Mouse (Mus musculus): ENCODE data around the gene Shisa9. TPM values are rescaled to one million over a fixed set of nuclear protein-coding genes. Genes with fewer than 3 reads are reported as not detected.

Gene Shisa9
- polyA plus RNA-seq, 1 experiment from 2014 or later: 0.81 TPM

GRCm38 (mm10) chr16:12083082-12083481 lies 99.2 kb downstream of the Shisa9 start:
- H3K27ac ChIP-seq (ENCODE audit: low read depth, low read length): no peak overlapping the region
- no peak for ATAC-seq (ENCODE audit: insufficient read depth, low FRiP score, low TSS enrichment)
- no peaks in the 10 kb centered on the region for H3K27me3 ChIP-seq (ENCODE audit: control insufficient read depth, insufficient read depth, low read length)
- H3K4me2 ChIP-seq (ENCODE audit: low read depth): no peak overlapping the region
- H3K4me1 ChIP-seq (ENCODE audit: control insufficient read depth, insufficient read depth, low read length): no peaks in the 10 kb centered on the region
- H3K4me3 ChIP-seq (ENCODE audit: low read depth, low read length): no peak overlapping the region
- no peaks in the 10 kb centered on the region for H3K9me3 ChIP-seq (ENCODE audit: control insufficient read depth, low read length)
- no peak overlapping the region for H3K9ac ChIP-seq (ENCODE audit: low read length)
- 83% methylated on average over 2 of the region's 2 CpGs for WGBS
- no peaks in the 10 kb centered on the region for H3K36me3 ChIP-seq (ENCODE audit: control insufficient read depth, insufficient read depth, low read length)
- DNase-seq (ENCODE audit: low spot score): no peak

GRCm38 (mm10) chr16:12090604-12091235 lies 106.8 kb downstream of the Shisa9 start:
- WGBS: 74% methylated on average over 5 of the region's 5 CpGs
- no peaks in the 10 kb centered on the region for H3K36me3 ChIP-seq (ENCODE audit: control insufficient read depth, insufficient read depth, low read length)
- no peaks in the 10 kb centered on the region for H3K4me1 ChIP-seq (ENCODE audit: control insufficient read depth, insufficient read depth, low read length)
- H3K4me2 ChIP-seq (ENCODE audit: low read depth): no peak overlapping the region
- H3K27ac ChIP-seq (ENCODE audit: low read depth, low read length): no peak overlapping the region
- H3K4me3 ChIP-seq (ENCODE audit: low read depth, low read length): no peak overlapping the region
- ATAC-seq (ENCODE audit: insufficient read depth, low FRiP score, low TSS enrichment): no peak
- no peak for DNase-seq (ENCODE audit: low spot score)
- H3K27me3 ChIP-seq (ENCODE audit: control insufficient read depth, insufficient read depth, low read length): no peaks in the 10 kb centered on the region
- H3K9me3 ChIP-seq (ENCODE audit: control insufficient read depth, low read length): no peaks in the 10 kb centered on the region
- no peak overlapping the region for H3K9ac ChIP-seq (ENCODE audit: low read length)

- H3K4me1 ChIP-seq (ENCODE audit: control insufficient read depth, insufficient read depth, low read length): no peaks in the 10 kb centered on the region
- ATAC-seq (ENCODE audit: insufficient read depth, low FRiP score, low TSS enrichment) (no peak), DNase-seq (ENCODE audit: low spot score) (no peak)
- H3K4me2 ChIP-seq (ENCODE audit: low read depth): no peak overlapping the region
- no peak overlapping the region for H3K9ac ChIP-seq (ENCODE audit: low read length)
- H3K27me3 ChIP-seq (ENCODE audit: control insufficient read depth, insufficient read depth, low read length): no peaks in the 10 kb centered on the region
- H3K4me3 ChIP-seq (ENCODE audit: low read depth, low read length): no peak overlapping the region
- no peaks in the 10 kb centered on the region for H3K36me3 ChIP-seq (ENCODE audit: control insufficient read depth, insufficient read depth, low read length)
- no peaks in the 10 kb centered on the region for H3K9me3 ChIP-seq (ENCODE audit: control insufficient read depth, low read length)
- WGBS: 84% methylated on average over 4 of the region's 4 CpGs
- no peak overlapping the region for H3K27ac ChIP-seq (ENCODE audit: low read depth, low read length)
These were observed 109.3 kb downstream of the Shisa9 start for GRCm38 (mm10) chr16:12093253-12093652.

- Histone ChIP-seq H3K36me3 (ENCODE audit: control insufficient read depth, insufficient read depth, low read length) (no peaks in the 10 kb centered on the region), H3K4me3 (ENCODE audit: low read depth, low read length) (no peak overlapping the region), H3K9ac (ENCODE audit: low read length) (no peak overlapping the region), H3K4me2 (ENCODE audit: low read depth) (no peak overlapping the region), H3K27me3 (ENCODE audit: control insufficient read depth, insufficient read depth, low read length) (no peaks in the 10 kb centered on the region), H3K9me3 (ENCODE audit: control insufficient read depth, low read length) (no peaks in the 10 kb centered on the region), H3K4me1 (ENCODE audit: control insufficient read depth, insufficient read depth, low read length) (no peaks in the 10 kb centered on the region), H3K27ac (ENCODE audit: low read depth, low read length) (no peak overlapping the region)
- whole genome bisulfite sequencing: 80% methylated on average over 7 of the region's 7 CpGs
- ATAC-seq (ENCODE audit: insufficient read depth, low FRiP score, low TSS enrichment) (no peak), DNase-seq (ENCODE audit: low spot score) (no peak)
These were observed 110.9 kb downstream of the Shisa9 start for GRCm38 (mm10) chr16:12094784-12095315.

GRCm38 (mm10) chr16:12095365-12095764 lies 111.5 kb downstream of the Shisa9 start:
- DNase-seq (ENCODE audit: low spot score) (no peak), ATAC-seq (ENCODE audit: insufficient read depth, low FRiP score, low TSS enrichment) (no peak)
- H3K4me3 ChIP-seq (ENCODE audit: low read depth, low read length): no peak overlapping the region
- no peaks in the 10 kb centered on the region for H3K4me1 ChIP-seq (ENCODE audit: control insufficient read depth, insufficient read depth, low read length)
- no peak overlapping the region for H3K9ac ChIP-seq (ENCODE audit: low read length)
- no peaks in the 10 kb centered on the region for H3K36me3 ChIP-seq (ENCODE audit: control insufficient read depth, insufficient read depth, low read length)
- no peaks in the 10 kb centered on the region for H3K9me3 ChIP-seq (ENCODE audit: control insufficient read depth, low read length)
- no peaks in the 10 kb centered on the region for H3K27me3 ChIP-seq (ENCODE audit: control insufficient read depth, insufficient read depth, low read length)
- H3K4me2 ChIP-seq (ENCODE audit: low read depth): no peak overlapping the region
- H3K27ac ChIP-seq (ENCODE audit: low read depth, low read length): no peak overlapping the region
- WGBS: 63% methylated on average over 2 of the region's 2 CpGs

GRCm38 (mm10) chr16:12108436-12108835 lies 124.5 kb downstream of the Shisa9 start:
- H3K4me2 ChIP-seq (ENCODE audit: low read depth): no peak overlapping the region
- DNase-seq (ENCODE audit: low spot score) (no peak), ATAC-seq (ENCODE audit: insufficient read depth, low FRiP score, low TSS enrichment) (no peak)
- no peaks in the 10 kb centered on the region for H3K27me3 ChIP-seq (ENCODE audit: control insufficient read depth, insufficient read depth, low read length)
- H3K4me1 ChIP-seq (ENCODE audit: control insufficient read depth, insufficient read depth, low read length): no peaks in the 10 kb centered on the region
- H3K9ac ChIP-seq (ENCODE audit: low read length): no peak overlapping the region
- 93% methylated on average over 4 of the region's 4 CpGs for WGBS
- H3K9me3 ChIP-seq (ENCODE audit: control insufficient read depth, low read length): no peaks in the 10 kb centered on the region
- no peak overlapping the region for H3K27ac ChIP-seq (ENCODE audit: low read depth, low read length)
- H3K4me3 ChIP-seq (ENCODE audit: low read depth, low read length): no peak overlapping the region
- H3K36me3 ChIP-seq (ENCODE audit: control insufficient read depth, insufficient read depth, low read length): no peaks in the 10 kb centered on the region

- DNase-seq (ENCODE audit: low spot score) (no peak), ATAC-seq (ENCODE audit: insufficient read depth, low FRiP score, low TSS enrichment) (no peak)
- WGBS: 85% methylated on average over 5 of the region's 5 CpGs
These were observed 127.0 kb downstream of the Shisa9 start for GRCm38 (mm10) chr16:12110851-12111437.

GRCm38 (mm10) chr16:12114396-12114795 lies 130.5 kb downstream of the Shisa9 start:
- ATAC-seq (ENCODE audit: insufficient read depth, low FRiP score, low TSS enrichment): no peak
- H3K4me1 ChIP-seq (ENCODE audit: control insufficient read depth, insufficient read depth, low read length): no peaks in the 10 kb centered on the region
- WGBS: 83% methylated on average over 5 of the region's 5 CpGs

More at GRCm38 (mm10) chr16:12110851-12111437, 127.0 kb downstream of the Shisa9 start:
- H3K4me2 ChIP-seq (ENCODE audit: low read depth): no peak overlapping the region
- no peak overlapping the region for H3K4me3 ChIP-seq (ENCODE audit: low read depth, low read length)
- H3K27ac ChIP-seq (ENCODE audit: low read depth, low read length): no peak overlapping the region
- H3K9me3 ChIP-seq (ENCODE audit: control insufficient read depth, low read length): no peaks in the 10 kb centered on the region
- no peak overlapping the region for H3K9ac ChIP-seq (ENCODE audit: low read length)
- H3K36me3 ChIP-seq (ENCODE audit: control insufficient read depth, insufficient read depth, low read length): no peaks in the 10 kb centered on the region
- no peaks in the 10 kb centered on the region for H3K27me3 ChIP-seq (ENCODE audit: control insufficient read depth, insufficient read depth, low read length)
- H3K4me1 ChIP-seq (ENCODE audit: control insufficient read depth, insufficient read depth, low read length): no peaks in the 10 kb centered on the region

More at GRCm38 (mm10) chr16:12114396-12114795, 130.5 kb downstream of the Shisa9 start:
- no peaks in the 10 kb centered on the region for H3K9me3 ChIP-seq (ENCODE audit: control insufficient read depth, low read length)
- no peak for DNase-seq (ENCODE audit: low spot score)
- no peak overlapping the region for H3K4me3 ChIP-seq (ENCODE audit: low read depth, low read length)
- no peaks in the 10 kb centered on the region for H3K27me3 ChIP-seq (ENCODE audit: control insufficient read depth, insufficient read depth, low read length)
- no peaks in the 10 kb centered on the region for H3K36me3 ChIP-seq (ENCODE audit: control insufficient read depth, insufficient read depth, low read length)
- H3K4me2 ChIP-seq (ENCODE audit: low read depth): no peak overlapping the region
- H3K27ac ChIP-seq (ENCODE audit: low read depth, low read length): no peak overlapping the region
- no peak overlapping the region for H3K9ac ChIP-seq (ENCODE audit: low read length)

Measured in neural tube, embryonic 11.5 days (tissue).